Mouse (Mus musculus): ENCODE results near the gene Pla2g2d.
"Not testable (repeated sequence)": the region's sequence is repeated elsewhere in the genome, so short reads cannot be mapped to it uniquely, and the experiment has no call there.

The Pla2g2d gene

DNA sequence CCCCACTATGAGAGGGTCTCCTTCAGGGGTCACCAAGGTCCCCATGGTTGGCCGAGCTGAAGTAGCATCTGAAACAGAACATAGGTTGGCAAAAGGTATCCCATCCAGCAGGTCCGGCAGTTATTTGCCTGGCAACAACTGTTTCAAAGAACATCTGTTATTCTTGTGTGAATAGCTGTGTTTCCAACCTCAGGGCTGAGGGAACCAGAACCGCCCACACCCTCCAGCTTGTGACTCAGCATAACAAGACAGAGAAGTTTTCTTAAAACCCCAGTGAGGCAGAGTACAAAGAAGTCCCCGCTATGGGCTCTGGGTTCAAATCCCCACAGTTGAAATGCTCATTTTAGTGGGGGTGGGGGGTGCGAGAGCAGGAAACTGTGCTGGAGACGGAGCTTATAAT, 6.6 kb downstream of the Pla2g2d start:
- peak; percentile 32 for DNase-seq

DNA sequence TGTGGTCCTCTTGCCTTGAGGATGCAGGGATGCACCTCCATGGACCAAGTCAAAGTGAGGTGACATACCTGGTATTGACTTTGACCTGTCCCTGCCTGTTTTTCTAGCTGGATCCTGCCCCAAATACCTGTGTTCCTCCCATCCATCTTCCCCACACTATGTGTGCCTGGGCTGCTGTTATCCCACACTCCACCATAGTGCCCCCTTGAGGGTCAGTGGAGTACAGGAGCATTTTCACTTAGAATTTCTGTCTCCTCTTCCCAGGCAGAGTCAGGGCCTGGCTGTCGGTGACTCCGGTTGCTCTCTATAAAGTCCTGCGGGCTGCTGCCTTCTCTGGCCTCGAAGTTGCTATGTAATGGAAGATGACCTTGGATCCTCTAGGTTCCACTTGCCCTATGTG, 10.2 kb downstream of the Pla2g2d start:
- DNase-seq = no peak

GRCm38 (mm10) chr4:138786141-138786540, 10.6 kb downstream of the Pla2g2d start:
- no peak for DNase-seq

GRCm38 (mm10) chr4:138788381-138788780, 12.8 kb downstream of the Pla2g2d start:
- no peak for DNase-seq

DNA sequence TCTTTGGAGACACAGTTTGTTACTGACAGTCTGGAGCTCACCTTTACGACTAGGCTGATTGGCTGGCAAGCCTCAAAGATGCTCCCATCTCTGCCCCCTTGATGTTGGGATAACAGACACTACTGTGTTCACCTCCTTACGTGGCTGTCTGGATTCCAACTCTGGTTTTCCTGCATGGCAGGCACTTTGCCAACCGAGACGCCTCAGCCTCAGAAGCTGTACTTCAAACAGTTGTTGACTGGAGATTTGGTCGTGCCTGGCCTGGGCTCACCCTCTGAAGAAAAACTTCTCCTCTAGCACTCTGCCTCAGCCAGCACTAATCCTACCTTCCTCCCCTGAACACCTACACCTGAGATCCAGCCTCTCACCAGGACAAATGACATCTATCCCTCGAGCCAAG, 15.9 kb downstream of the Pla2g2d start:
- DNase-seq = peak; percentile 28

DNA sequence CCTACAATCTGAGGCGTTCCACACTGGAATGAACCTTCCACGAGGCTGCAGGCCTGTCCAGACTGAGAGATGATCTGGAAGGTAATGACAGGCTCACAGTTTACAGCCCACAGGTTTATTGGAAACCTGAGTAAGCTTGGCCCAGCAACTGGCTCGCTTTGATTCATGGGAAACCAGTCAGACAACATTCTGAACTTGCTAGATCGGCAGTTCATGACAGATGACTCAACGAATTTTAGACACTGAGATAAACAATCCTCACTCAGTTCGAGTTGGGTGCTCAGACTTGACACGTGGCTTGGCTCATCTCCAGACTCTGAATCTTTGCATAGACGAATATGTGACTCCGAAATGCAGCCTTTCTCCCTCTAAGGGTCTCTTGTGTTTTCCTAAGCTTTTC, 17.1 kb downstream of the Pla2g2d start:
- DNase-seq = no peak

DNA sequence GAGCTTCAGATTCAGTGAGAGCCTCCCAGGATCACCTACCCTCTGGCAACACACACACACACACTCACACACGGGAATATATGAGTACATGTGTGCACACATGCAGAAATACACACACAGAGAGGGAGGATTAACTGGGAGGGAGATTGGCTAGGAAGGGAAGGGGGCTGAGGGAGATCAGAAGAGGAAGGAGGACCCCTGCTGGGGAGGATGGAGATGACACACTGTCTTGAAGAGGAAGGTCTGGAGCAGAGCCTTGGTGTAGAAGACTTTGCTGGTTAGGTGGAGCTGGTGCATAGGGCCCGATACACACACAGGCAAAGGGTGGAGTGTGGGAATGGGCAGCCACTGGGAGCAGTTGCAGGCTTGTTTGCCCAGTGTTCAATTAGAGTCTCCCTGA, 17.7 kb downstream of the Pla2g2d start:
- peak; percentile 82 for DNase-seq

GRCm38 (mm10) chr4:138794344-138794743, 18.8 kb downstream of the Pla2g2d start:
- no peak for DNase-seq

DNA sequence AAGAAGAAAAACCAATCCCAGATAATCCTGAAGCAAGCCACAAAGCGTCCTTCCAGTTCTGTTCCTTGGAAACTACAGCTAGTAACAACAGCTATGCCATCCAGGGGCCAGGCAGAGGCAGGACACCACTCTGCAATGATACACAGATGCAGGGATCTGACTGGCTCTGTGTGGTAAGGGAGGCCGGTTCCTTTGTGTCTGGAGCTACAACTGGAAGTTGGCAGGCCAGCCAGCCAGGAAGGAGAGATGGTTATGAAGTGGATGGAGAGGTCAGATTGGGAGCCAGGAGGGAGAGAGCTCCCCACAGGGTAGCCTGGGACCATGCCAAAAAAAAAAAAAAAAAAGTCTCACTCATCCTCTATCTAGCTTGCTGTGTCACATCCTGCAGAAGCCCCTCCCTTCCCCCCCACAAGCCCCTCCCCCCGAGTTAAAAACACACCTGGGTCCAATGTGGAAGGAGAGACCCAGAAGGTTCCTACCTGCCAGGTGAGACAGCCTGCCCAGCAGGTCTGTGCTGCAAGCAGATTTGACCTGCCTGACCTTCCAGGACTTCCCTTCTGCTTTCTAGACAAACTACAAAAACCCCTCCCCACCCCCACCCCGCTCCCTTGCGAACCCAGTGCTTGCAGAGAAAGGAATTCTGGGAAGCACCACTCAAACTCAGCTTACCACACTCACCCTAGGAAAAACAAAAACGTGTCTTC, 21.1 kb downstream of the Pla2g2d start:
- no peak for DNase-seq

- DNase-seq = peak; percentile 33
Observed at GRCm38 (mm10) chr4:138797217-138797570, 21.7 kb downstream of the Pla2g2d start.

GRCm38 (mm10) chr4:138800134-138800744, 24.7 kb downstream of the Pla2g2d start:
- DNase-seq = no peak

- DNase-seq = no peak
Observed at GRCm38 (mm10) chr4:138801631-138802030, 26.1 kb downstream of the Pla2g2d start.

- no peak for DNase-seq
Observed at GRCm38 (mm10) chr4:138802917-138803316, 27.4 kb downstream of the Pla2g2d start.

DNA sequence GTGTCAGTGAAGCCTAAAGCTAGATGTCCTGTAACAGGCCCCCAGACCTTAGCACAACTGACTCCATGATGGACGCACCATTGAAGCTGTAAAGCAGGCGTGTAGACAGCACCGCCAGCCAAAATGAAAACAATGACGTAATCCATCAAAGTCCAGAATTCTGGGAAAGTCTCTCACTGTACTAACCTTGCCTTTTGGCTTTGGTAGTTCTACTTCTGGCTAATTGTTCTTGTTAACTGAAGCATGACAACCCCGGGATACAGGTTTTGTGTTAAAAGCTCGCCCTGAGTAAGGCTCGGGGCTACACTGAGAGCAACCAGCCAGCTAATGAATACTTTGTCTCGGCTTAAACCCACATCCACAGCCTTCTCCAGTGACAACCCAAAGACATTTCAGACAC, 29.7 kb downstream of the Pla2g2d start:
- DNase-seq = no peak

DNA sequence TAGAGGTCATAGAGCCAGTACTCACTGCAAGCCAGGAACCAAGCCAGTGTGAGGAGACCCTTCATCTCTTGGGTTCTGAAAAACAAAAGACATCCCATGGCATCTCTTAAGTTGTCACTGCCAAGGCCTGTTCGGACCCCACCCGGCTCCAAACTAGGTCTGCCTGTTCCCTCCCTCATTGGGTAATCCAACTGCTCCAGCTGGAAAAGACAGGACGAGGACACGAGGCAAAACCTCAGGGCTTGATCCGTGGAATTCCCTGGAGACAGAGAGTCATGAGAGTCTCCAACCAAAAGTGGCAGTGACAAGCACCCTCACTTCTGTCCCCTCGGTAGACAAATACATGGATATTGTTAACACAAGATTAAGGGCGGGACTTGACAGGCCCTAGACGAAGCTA, 30.6 kb downstream of the Pla2g2d start:
- DNase-seq = no peak

- no peak for DNase-seq
Observed at GRCm38 (mm10) chr4:138806920-138807541, 31.5 kb downstream of the Pla2g2d start.

DNA sequence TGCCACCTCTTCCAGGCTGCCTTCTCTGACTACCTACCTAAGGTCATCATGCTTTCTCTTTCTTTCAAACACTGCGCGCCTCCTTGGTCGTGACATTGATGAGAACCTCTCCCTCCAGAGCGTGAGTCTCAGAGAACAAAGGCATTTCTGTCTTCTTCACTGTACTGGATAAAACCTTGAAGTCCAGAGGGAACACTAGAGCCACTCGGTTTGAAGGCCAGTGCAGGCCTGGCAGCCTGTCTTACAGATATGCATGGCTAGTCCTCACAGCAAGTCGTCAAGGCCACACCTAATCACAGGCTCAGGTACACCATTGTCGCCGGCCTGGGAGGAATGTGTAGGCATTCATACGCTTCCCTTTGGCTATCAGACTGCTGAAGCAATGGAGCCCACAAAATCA, 40.6 kb downstream of the Pla2g2d start:
- DNase-seq = no peak

- DNase-seq = no peak
Observed at GRCm38 (mm10) chr4:138817736-138818135, 42.2 kb downstream of the Pla2g2d start.

DNA sequence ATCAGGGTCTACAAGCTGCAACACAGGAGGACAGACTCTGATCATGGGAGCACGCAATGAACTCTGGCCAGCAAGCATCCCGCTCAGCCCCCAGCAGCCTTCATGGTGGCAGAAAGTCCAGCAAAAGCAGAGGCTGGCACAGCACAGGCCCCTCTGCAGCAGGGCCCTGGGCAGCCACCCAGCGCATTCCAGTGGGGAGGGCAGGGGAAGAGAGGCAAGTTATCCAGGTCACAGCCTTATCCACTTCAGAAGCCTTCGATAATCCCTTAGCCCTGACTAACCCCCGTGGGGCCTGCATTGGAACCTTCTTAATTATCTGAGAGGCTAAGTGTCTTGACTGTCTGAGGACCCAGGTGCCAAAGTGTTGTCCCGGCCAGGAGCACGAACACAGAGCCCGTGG, 43.6 kb downstream of the Pla2g2d start:
- DNase-seq = no peak

DNA sequence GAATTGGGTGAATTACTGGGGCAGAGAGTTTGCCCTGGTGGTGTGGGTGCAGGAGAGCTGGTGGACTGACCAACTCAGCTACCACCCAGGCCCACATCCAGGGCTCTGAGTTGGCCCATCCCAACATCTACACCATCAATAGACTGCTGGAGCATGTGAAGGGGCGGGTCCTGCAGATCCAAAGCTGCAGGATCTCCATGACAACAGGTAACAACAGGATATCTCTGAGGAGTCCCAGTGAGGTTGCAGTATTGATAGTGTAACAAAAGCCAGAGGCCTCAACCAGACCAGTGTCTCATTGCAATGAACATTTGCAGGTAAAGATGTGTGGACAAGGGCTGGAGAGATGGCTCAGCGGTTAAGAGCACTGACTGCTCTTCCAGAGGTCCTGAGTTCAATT, 45.5 kb downstream of the Pla2g2d start:
- no peak for DNase-seq

DNA sequence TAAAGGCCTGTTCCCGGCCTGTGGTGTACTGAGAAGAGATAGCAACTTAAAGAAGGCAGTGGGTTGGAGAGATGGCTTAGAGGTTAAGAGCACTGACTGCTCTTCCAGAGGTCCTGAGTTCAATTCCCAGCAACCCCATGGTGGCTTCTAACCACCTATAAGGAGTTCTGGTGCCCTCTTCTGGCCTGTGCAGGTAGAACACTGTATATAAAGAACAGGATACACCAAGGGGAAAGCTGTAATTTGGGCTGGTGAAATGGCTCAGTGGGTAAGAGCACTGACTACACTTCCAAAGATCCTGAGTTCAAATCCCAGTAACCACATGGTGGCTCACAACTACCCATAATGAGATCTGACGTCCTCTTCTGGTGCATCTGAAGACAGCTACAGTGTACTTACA, 48.6 kb downstream of the Pla2g2d start:
- DNase-seq = not testable (repeated sequence)

DNA sequence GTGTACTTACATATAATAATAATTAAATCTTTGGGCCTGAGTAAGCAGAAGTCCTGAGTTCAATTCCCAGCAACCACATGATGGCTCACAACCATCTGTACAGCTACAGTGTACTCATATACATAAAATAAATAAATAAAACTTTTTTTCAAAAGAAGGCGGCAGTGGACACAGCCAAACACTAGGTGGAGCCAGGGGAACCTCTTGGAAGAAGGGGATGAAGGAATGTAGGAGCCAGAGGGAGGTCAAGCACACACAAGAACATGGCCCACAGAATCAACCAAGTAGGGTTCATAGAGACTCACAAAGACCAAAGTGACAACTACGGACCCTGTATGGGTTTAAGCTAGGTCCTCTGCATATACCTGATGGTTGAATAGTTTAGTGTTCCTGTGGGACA, 49.1 kb downstream of the Pla2g2d start:
- DNase-seq = no peak

DNA sequence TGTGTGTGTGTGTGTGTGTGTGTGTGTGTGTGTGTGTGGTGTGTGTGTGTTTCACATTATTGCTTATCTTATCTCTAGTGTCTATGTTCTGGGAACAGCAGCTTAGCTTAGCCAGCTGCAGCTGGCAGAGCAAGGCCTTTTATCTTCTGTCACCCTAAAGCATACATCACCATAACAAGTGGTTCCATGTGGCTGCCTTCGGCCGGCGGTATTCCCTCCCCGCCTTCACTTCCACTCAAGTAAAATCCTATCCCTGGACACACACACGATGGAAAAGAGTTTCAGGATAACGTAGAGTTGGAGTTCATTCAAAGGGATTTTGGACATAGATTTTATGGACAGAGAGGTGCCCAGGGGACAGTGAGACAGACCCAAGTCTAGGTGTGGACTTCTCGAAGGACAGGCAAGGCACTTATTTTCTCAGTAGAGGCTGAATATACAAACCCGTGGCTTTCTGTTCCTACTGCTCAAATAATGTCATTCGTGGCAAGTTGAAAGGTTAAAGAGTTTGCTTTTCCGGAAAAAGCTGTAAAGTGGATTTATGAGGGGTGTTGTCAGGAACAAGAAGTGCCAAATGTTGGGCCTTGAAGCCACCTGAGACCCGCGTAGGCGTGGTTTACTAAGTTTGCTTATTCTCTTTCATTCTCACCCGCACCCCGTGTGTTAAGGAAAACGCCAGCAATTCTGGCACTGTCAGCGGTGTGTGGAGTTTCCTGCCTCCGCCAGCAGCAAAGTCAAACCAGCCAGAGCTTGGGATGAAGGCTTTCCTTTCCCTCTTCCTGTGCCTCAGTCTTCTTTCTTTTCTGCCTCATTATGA, 50.4 kb downstream of the Pla2g2d start:
- DNase-seq = no peak

- no peak for DNase-seq
Observed at GRCm38 (mm10) chr4:138827147-138827546, 51.6 kb downstream of the Pla2g2d start.

All from right cerebral cortex, postnatal 14 days (tissue).